ENCODE assay signal across 8 mouse cellular contexts in the genomic region with DNA sequence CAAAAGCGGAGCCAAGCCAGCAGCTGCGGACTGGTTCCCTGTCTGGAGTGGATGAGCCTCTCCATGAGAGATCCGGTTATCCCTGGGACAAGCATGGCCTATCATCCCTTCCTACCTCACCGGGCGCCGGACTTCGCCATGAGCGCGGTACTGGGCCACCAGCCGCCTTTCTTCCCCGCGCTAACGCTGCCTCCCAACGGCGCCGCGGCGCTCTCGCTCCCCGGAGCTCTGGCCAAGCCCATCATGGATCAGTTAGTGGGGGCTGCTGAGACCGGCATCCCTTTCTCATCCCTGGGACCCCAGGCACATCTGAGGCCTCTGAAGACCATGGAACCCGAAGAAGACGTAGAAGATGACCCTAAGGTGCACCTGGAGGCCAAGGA. TPM values are rescaled to one million over a fixed set of nuclear protein-coding genes. Genes with fewer than 3 reads are reported as not detected.
DNase-seq lines count a peak whose midpoint lies in the region; ATAC-seq and TF ChIP-seq lines count a peak whose summit lies in the region.

No protein-coding gene starts in this region.

- H3K4me3 ChIP-seq in testis, adult 2 months (ENCODE audit: control insufficient read depth, low read depth, low read length) = peak overlapping the region; percentile 53
- peak overlapping the region; percentile 53 for H3K4me3 ChIP-seq in forebrain, embryonic 10.5 days
- H3K4me3 ChIP-seq in intestine, embryonic 16.5 days (ENCODE audit: low read length) = peak overlapping the region; percentile 72
- peak overlapping the region; percentile 17 for H3K4me3 ChIP-seq in midbrain, embryonic 15.5 days

- H3K27ac ChIP-seq in testis, adult 2 months (ENCODE audit: control insufficient read depth, insufficient read depth, low read depth, low read length) = no peak overlapping the region; the same call in 1 of the 2 replicates
- H3K27ac ChIP-seq in forebrain, embryonic 10.5 days = peak overlapping the region; percentile 84
- H3K27ac ChIP-seq in intestine, embryonic 16.5 days (ENCODE audit: low read length) = peak overlapping the region; percentile 99
- H3K27ac ChIP-seq in midbrain, embryonic 15.5 days = no peak overlapping the region

- TF ChIP-seq POLR2A in testis, adult 2 months (IDR thresholded peaks at IDR 0.05; ENCODE audit: control insufficient read depth, low read depth, low read length) = no peak

- no peak for DNase-seq in testis, postnatal 14 days (ENCODE audit: low spot score)
- DNase-seq in forebrain, embryonic 10.5 days (ENCODE audit: extremely low spot score, low spot score) = no peak
- DNase-seq in cerebellum, adult 11 months = no peak
- DNase-seq in ovary, postnatal 14 days (ENCODE audit: low spot score) = no peak
- no peak for DNase-seq in natural killer cell, adult 2 months (ENCODE audit: low spot score in 2 of 2)

- no peak for ATAC-seq in intestine, embryonic 16.5 days
- ATAC-seq in midbrain, embryonic 15.5 days (replicated peaks) = no peak

- TF ChIP-seq CTCF in testis, adult 2 months (IDR thresholded peaks at IDR 0.05; ENCODE audit: control insufficient read depth, insufficient read depth, insufficient replicate concordance, low read depth, low read length) = no peak

- peak overlapping the region; percentile 92 for H3K9ac ChIP-seq in intestine, embryonic 16.5 days (ENCODE audit: low read depth, low read length)
- H3K9ac ChIP-seq in midbrain, embryonic 15.5 days = no peak overlapping the region

- no peaks in the 10 kb centered on the region for H3K9me3 ChIP-seq in forebrain, embryonic 10.5 days
- H3K9me3 ChIP-seq in intestine, embryonic 16.5 days (ENCODE audit: control insufficient read depth, low read length) = no peaks in the 10 kb centered on the region
- no peaks in the 10 kb centered on the region for H3K9me3 ChIP-seq in midbrain, embryonic 15.5 days

- H3K4me2 ChIP-seq in intestine, embryonic 16.5 days (ENCODE audit: low read depth, low read length) = peak overlapping the region; percentile 92
- H3K4me2 ChIP-seq in midbrain, embryonic 15.5 days = no peak overlapping the region

- no peaks in the 10 kb centered on the region; the same call in none of the 2 replicates for H3K27me3 ChIP-seq in testis, adult 2 months (ENCODE audit: control insufficient read depth, insufficient read depth, low read length)
- peaks cover 100% of the 10 kb centered on the region for H3K27me3 ChIP-seq in forebrain, embryonic 10.5 days (ENCODE audit: poor library complexity, severe bottlenecking)
- H3K27me3 ChIP-seq in intestine, embryonic 16.5 days (replicated peaks; ENCODE audit: control insufficient read depth, insufficient read depth, low read length) = peaks cover 7% of the 10 kb centered on the region; the same call in 1 of the 2 replicates
- H3K27me3 ChIP-seq in midbrain, embryonic 15.5 days (replicated peaks) = peaks cover 78% of the 10 kb centered on the region

- peaks cover 16% of the 10 kb centered on the region for H3K4me1 ChIP-seq in testis, adult 2 months (ENCODE audit: control insufficient read depth, insufficient read depth, low read length)
- peaks cover 49% of the 10 kb centered on the region for H3K4me1 ChIP-seq in forebrain, embryonic 10.5 days
- H3K4me1 ChIP-seq in intestine, embryonic 16.5 days (ENCODE audit: control insufficient read depth, insufficient read depth, low read length) = peaks cover 29% of the 10 kb centered on the region
- H3K4me1 ChIP-seq in midbrain, embryonic 15.5 days = peaks cover 15% of the 10 kb centered on the region

- no peaks in the 10 kb centered on the region for H3K36me3 ChIP-seq in testis, adult 2 months (ENCODE audit: control insufficient read depth, insufficient read depth, low read length)
- no peaks in the 10 kb centered on the region for H3K36me3 ChIP-seq in forebrain, embryonic 10.5 days (replicated peaks)
- 0 out of 2 replicates have a peak, but pooled peaks cover 3% of the 10 kb centered on the region for H3K36me3 ChIP-seq in intestine, embryonic 16.5 days (ENCODE audit: control insufficient read depth, insufficient read depth, low read length)
- no peaks in the 10 kb centered on the region for H3K36me3 ChIP-seq in midbrain, embryonic 15.5 days (replicated peaks)

- WGBS in forebrain, embryonic 10.5 days = under 1% methylated on average over 23 of the region's 23 CpGs
- under 1% methylated on average over 23 of the region's 23 CpGs for WGBS in intestine, embryonic 16.5 days
- WGBS in midbrain, embryonic 15.5 days = under 1% methylated on average over 23 of the region's 23 CpGs

RNA-seq across cellular contexts. Expression of gene Tbx3, which starts 1.5 kb away (rescaled TPM):
- polyA plus RNA-seq in testis, adult 2 months (2012; rRNA removed) = 0.52 and 1.7 TPM in 2 replicates
- polyA plus RNA-seq in forebrain, embryonic 10.5 days (2016; fragmentation: Nextera tagmentation; extraction: Ambion mirVana) = 10.6 and 13.9 TPM in 2 replicates
- 37.5 and 44.6 TPM in 2 replicates for polyA plus RNA-seq in intestine, embryonic 16.5 days (2015; fragmentation: Nextera tagmentation; extraction: Ambion mirVana)
- polyA plus RNA-seq in midbrain, embryonic 15.5 days (2015; fragmentation: Nextera tagmentation; extraction: Ambion mirVana) = 2.9 and 4.7 TPM in 2 replicates

Comparison
In these comparisons a context has a peak if more than half of its experiments do, and no peak if none do; other contexts are left out.
1. H3K27ac ChIP-seq: peak in forebrain, embryonic 10.5 days (single experiment) and intestine, embryonic 16.5 days (single experiment); none in testis, adult 2 months (single experiment) and midbrain, embryonic 15.5 days (single experiment).
2. H3K4me3 ChIP-seq: peak in every context shown above with its lines; median percentile 72 in intestine, embryonic 16.5 days; 53 in testis, adult 2 months; 53 in forebrain, embryonic 10.5 days; 17 in midbrain, embryonic 15.5 days.